Mouse (Mus musculus): ENCODE results near the gene Alox12b.

Alox12b gene

GRCm38 (mm10) chr11:69156800-69157199, at the start of gene Alox12b:
TSS of gene Alox12b (plus strand) at chr11:69156989.
- DNase-seq: no peak

- DNase-seq: peak; percentile 93
Measured at GRCm38 (mm10) chr11:69107676-69108075, 49.1 kb upstream of the Alox12b start.

- DNase-seq: peak; percentile 89
Measured at GRCm38 (mm10) chr11:69108223-69108622, 48.6 kb upstream of the Alox12b start.

GRCm38 (mm10) chr11:69109032-69109900, 47.5 kb upstream of the Alox12b start:
- DNase-seq: peak; percentile 96

GRCm38 (mm10) chr11:69110319-69111046, 46.3 kb upstream of the Alox12b start:
- DNase-seq: peak; percentile 98

- peak; percentile 91 for DNase-seq
Measured at GRCm38 (mm10) chr11:69111051-69111810, 45.6 kb upstream of the Alox12b start.

GRCm38 (mm10) chr11:69111865-69112264, 44.9 kb upstream of the Alox12b start:
- DNase-seq: peak; percentile 91

- DNase-seq: no peak
Measured at GRCm38 (mm10) chr11:69114018-69114417, 42.8 kb upstream of the Alox12b start.

- DNase-seq: no peak
Measured at GRCm38 (mm10) chr11:69114621-69115020, 42.2 kb upstream of the Alox12b start.

GRCm38 (mm10) chr11:69116843-69117242, 39.9 kb upstream of the Alox12b start:
- peak; percentile 92 for DNase-seq

GRCm38 (mm10) chr11:69117737-69118695, 38.8 kb upstream of the Alox12b start:
- DNase-seq: peak; percentile 98

- peak; percentile 98 for DNase-seq
Measured at GRCm38 (mm10) chr11:69118765-69119164, 38.0 kb upstream of the Alox12b start.

GRCm38 (mm10) chr11:69119446-69120155, 37.2 kb upstream of the Alox12b start:
- no peak for DNase-seq

GRCm38 (mm10) chr11:69120221-69121000, 36.4 kb upstream of the Alox12b start, which contains the start of gene Hes7:
TSS of gene Hes7 (plus strand) at chr11:69120404.
- DNase-seq: peak; percentile 97

GRCm38 (mm10) chr11:69121001-69121740, 35.6 kb upstream of the Alox12b start:
- peak; percentile 96 for DNase-seq

- DNase-seq: no peak
Measured at GRCm38 (mm10) chr11:69121741-69122335, 35.0 kb upstream of the Alox12b start.

GRCm38 (mm10) chr11:69122336-69122951, 34.3 kb upstream of the Alox12b start, which contains the start of gene 9130213A22Rik:
TSS of gene 9130213A22Rik (minus strand) at chr11:69122589.
- peak; percentile 99 for DNase-seq

- DNase-seq: peak; percentile 98
Measured at GRCm38 (mm10) chr11:69123056-69123692, 33.6 kb upstream of the Alox12b start.
